Mouse (Mus musculus) layer of hippocampus, postnatal 14 days (tissue): Measurements from ENCODE around the gene Catsperz. TPM values are rescaled to one million over a fixed set of nuclear protein-coding genes. Genes with fewer than 3 reads are reported as not detected.

Source experiments
- microRNA-seq, 2 experiments: library from miRNA; unstranded; fragments of <30 nt; microRNA quantifications; one replicate each; pipeline ENCODE4 v1.2.0; 2021
- total RNA-seq, 2 experiments: library from RNA; stranded (reverse); gene quantifications; 2 replicates each; pipeline ENCODE4 v1.2.3; 2021

Gene Catsperz
- total RNA-seq, 2 experiments from 2014 or later = 13.3 to 14.4 TPM

Small RNAs within 50 kb of the gene (microRNA-seq; reads per million reads assigned to microRNA genes)
- gene Mir6990 = 11.1 to 14.4 reads per million in 2 experiments

Other genes with a start within 250 kb of the Catsperz start
- gene Rps6ka4, start 84.7 kb downstream of the Catsperz start, total RNA-seq = 10 to 100 TPM; 27.9 to 30.6 TPM
- 1 to 10 TPM; 4.1 to 5.8 TPM for gene Ccdc88b, start 67.2 kb downstream of the Catsperz start, total RNA-seq
- 10 to 100 TPM; 39.7 to 42.4 TPM for gene Trmt112, start 15.7 kb downstream of the Catsperz start, total RNA-seq
- gene Prdx5, start 15.3 kb downstream of the Catsperz start, total RNA-seq = 100 to 1,000 TPM; 377 to 396 TPM
- 10 to 100 TPM; 52.6 to 59.2 TPM for gene Esrra, start 3.6 kb downstream of the Catsperz start, total RNA-seq
- 10 to 100 TPM; 26.2 to 26.9 TPM for gene Kcnk4, start 9.1 kb upstream of the Catsperz start, total RNA-seq
- gene Bad, start 16.5 kb upstream of the Catsperz start, total RNA-seq = 10 to 100 TPM; 37.4 to 39.2 TPM
- 10 to 100 TPM; 88.1 to 94.9 TPM for gene Gpr137, start 17.1 kb upstream of the Catsperz start, total RNA-seq
- gene Ppp1r14b, start 49.6 kb upstream of the Catsperz start, total RNA-seq = 100 to 1,000 TPM in 1 of 2 experiments, 10 to 100 TPM in 1; 96.6 to 107 TPM
- gene Plcb3, start 51.1 kb upstream of the Catsperz start, total RNA-seq = 10 to 100 TPM; 14.7 to 15.9 TPM
- 10 to 100 TPM; 68.8 to 73.3 TPM for gene Fkbp2, start 55.1 kb upstream of the Catsperz start, total RNA-seq
- 10 to 100 TPM; 67.4 to 70.3 TPM for gene Vegfb, start 62.3 kb upstream of the Catsperz start, total RNA-seq
- gene Dnajc4, start 67.2 kb upstream of the Catsperz start, total RNA-seq = 10 to 100 TPM; 18.7 to 24.2 TPM
- 10 to 100 TPM; 10.9 to 11.9 TPM for gene Nudt22, start 70.7 kb upstream of the Catsperz start, total RNA-seq
- gene Trpt1, start 70.8 kb upstream of the Catsperz start, total RNA-seq = 10 to 100 TPM; 16.4 to 20.4 TPM
- 1 to 10 TPM; 3.6 to 5.4 TPM for gene Fermt3, start 94.1 kb upstream of the Catsperz start, total RNA-seq
- 100 to 1,000 TPM; 136 to 159 TPM for gene Stip1, start 114.6 kb upstream of the Catsperz start, total RNA-seq
- gene Macrod1, start 131.4 kb upstream of the Catsperz start, total RNA-seq = 10 to 100 TPM; 10.3 to 11.6 TPM
- gene Flrt1, start 180.3 kb upstream of the Catsperz start, total RNA-seq = 10 to 100 TPM; 21.8 to 22.6 TPM